Mouse (Mus musculus) thymus, adult 18-20 months (tissue): Measurements from ENCODE around the gene Bnc2.

Experiments
- DNase-seq, 2 experiments: peaks; one replicate each; pipeline ENCODE4 v3.0.0; 2022; ENCODE audit warnings: mixed read lengths in 2 of 2

Bnc2 gene

GRCm38 (mm10) chr4:84411431-84411830, 263.6 kb downstream of the Bnc2 start:
- DNase-seq, result no peak

DNA sequence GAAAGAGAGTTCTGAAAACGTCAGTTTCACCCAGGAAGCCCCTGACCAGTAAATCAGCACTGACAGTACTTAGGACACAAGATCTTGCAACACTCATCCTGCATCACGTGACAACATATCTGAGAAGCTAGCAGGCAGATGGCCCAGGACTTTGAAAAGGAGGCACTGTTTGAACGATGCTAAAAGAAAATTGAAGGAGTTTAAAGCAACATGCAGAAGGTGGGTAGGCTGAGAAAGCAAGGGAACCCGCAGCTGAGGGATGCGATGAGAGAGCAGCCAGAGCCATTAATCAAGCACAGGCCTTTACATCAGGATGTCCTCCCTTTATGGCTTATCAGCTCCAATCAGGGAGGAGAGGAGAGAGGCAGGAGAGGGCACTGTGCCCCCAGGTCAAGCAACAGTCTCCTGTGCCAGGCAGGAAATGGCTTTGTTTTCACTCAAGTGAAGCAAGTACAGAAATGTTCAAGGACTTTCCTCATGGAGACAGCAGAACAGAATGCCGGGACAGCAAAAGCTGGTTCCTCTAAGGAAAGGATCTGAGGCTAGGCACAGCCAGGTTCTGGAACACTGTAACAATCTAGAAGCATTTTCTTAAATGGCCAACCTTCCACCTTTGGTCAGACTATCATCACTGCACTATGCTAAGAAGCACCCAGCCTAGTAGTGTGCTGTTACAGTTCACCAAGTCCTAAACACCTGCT, 267.6 kb downstream of the Bnc2 start:
- DNase-seq, result no peak

DNA sequence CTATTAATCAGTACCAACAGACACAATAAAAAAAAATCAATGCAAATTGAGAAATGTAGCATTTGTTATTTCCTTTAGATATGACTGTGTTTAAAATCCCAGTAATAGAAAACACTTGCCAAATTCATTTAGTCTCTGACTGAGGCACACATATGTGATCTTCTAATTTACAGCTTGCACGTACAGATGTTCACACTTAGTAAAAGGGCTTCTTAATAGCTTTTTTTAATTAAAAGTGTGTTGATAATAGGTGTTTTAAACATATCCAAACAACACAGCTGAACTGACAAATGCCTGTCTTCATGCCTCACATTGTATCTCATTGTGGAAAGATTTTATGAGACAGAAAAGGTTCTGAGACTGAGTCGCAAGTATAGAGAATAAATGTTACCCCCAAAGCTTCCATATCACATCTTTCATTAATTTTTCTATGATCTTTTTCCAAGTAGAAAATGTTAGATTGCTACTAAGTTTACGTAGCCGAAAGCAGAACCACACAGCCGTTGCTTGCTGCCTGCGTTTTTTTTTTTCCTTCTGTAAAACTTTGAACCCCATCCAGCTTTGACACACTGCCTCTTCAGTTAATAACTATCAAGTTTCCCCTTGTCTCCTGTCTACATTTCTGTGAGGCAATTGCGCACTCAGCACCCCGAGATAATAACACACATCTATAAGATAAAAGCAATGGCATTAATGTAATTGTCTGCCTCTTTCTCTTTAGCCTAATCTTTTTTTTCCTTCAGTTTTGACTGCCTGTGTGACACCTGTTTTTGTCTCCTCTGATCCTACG, 271.5 kb downstream of the Bnc2 start:
- DNase-seq, result no peak

DNA sequence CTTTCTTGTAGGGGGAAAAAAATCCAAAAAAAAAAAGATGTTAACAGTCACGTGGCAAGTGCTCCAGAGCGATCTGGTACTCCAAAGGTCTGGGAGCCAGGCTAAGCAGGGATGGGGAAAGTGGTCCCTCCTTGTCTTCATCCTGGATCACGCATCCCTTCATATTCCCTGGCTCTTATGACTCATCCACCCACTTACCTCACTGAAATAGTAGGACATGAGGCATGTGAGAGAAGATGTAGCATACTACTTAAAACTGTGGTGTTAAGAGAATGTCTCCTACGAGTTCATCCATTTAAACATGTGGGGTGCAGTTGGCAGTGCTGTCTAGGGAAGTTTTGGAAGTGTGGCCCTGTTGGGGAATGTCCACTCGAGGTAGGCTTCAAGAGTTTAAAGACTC, 286.1 kb downstream of the Bnc2 start:
- no peak for DNase-seq

GRCm38 (mm10) chr4:84385156-84385555, 289.9 kb downstream of the Bnc2 start:
- no peak for DNase-seq

DNA sequence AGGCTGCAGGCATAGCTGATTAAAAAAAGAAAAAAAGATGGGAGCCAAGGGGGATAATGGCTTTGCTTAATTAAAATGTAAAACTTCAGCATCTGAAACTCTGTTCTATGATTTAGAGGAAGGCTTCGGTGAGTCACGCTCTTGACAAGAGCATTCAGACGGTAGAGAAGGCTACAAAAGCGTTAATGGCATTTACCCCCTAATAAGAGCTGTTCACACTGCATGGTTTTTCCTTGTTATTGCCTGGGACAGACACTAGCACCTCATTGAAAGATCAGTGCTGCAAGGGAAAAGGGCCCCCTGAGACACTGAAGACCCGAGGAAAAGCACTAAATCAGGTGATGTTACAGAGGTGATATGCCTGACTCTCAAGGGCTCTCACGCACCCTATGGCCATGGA, 295.8 kb downstream of the Bnc2 start:
- no peak for DNase-seq

GRCm38 (mm10) chr4:84377513-84377912, 297.6 kb downstream of the Bnc2 start:
- no peak for DNase-seq

- no peak for DNase-seq
Measured at GRCm38 (mm10) chr4:84362337-84362823, 312.7 kb downstream of the Bnc2 start.

DNA sequence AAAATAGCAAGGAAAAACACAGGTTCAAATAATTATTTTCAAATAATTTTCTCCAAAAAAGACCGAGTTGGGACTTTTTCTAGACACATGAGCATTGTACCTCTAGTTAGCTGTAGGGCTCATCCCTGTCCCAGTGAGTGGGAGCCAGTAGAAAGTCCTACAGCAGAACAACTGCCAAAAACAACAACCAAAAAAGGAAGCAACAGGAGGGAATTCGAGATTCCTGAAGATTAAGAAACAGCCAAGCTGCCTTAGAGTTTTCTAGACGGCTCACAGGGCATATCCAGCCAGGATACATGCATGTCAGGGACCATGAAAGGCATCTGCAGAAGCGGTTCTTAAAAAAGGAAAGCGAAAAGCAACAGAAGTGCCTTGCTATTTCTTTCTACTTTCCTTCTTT, 313.9 kb downstream of the Bnc2 start:
- no peak for DNase-seq

- DNase-seq, result no peak
Measured at GRCm38 (mm10) chr4:84359996-84360395, 315.1 kb downstream of the Bnc2 start.

DNA sequence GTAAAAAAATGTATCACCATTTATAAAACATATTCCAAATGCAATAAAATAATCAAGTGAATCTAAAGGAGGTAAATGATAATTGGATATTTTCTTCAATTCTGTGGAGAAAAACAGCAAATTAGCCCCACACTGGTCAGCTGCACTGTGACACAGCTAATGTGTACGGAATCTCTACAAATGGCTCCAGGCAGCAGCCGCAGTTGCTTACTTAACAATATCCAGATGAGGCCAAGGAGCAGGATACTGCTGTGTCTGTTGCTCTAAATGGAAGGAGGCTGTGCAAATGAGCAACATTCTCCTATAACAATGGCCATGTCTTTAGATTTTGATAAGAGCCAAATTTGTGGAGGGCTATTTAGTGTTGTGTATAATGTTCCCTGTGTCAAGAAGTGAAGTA, 316.9 kb downstream of the Bnc2 start:
- DNase-seq, result no peak

- no peak for DNase-seq
Measured at GRCm38 (mm10) chr4:84357382-84357781, 317.7 kb downstream of the Bnc2 start.

DNA sequence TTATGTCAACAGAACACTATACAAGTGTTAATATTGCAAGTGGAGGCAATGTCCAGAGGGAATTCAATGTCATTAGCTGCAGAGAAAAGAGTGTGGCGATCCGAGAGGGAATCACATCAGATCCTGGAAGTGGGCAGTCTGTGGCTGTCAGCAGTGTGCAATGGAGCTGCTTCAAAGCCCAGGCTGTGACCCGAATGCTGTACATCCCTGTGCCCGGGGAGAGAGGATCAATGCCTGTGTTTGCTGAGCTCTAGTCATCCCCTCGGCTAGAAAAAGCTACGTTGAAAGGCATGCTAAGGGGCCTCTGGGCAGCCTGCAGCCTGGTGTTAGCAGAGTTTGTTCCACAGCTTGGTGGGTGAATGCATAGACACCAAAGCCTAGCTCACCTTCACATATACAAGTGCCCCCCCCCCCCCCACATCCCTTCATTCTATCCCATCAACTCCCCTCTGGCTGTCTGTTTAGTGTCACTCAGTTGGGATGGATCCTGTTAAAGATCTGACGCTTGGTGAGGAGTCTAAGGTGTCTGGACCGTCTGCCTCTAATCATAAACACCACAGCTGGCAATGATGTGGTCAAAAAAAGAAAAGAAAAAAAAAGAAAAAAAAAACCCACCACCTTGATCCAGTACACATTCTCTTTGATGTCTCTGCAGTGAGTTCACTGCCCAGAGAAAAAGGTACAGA, 318.5 kb downstream of the Bnc2 start:
- no peak for DNase-seq

- no peak for DNase-seq
Measured at GRCm38 (mm10) chr4:84352656-84353055, 322.4 kb downstream of the Bnc2 start.

DNA sequence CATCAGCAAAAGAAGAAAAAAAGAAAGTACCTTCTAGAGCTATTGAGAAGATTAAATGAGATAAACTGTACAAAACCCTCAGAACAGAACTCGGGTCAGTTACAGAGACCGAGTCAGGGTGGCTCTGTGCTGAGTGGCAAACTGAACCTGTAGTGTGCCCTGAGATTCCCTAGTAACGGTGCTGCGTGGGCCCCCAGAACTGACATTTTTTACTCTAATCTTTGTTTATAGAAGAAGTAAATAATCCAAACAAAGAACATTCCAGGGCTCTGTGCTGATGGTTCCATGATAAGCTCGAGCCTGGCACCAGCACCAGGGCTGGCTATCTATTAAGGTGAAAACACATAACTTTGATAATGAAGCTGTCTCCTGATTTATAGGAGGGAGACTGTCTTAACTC, 325.5 kb downstream of the Bnc2 start:
- no peak for DNase-seq

DNA sequence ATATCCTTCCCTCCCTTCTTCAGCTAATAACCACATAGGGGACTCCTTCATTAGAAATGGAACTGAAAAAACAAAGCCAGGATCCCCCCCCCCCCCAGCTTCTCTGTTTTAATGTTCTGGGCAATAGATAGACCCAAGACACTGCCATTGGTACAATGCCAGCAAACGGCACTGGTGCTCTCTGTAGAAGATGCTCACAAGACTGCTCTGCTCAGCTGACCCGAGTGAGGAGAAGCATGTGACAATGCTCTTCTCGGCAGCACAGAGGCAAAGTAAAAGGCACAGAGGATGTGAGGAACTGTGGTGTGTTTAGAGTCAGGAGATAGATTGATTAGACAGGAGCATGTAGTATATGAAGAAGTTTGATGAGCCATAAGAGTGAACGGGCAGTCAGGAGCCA, 335.9 kb downstream of the Bnc2 start:
- no peak for DNase-seq

DNA sequence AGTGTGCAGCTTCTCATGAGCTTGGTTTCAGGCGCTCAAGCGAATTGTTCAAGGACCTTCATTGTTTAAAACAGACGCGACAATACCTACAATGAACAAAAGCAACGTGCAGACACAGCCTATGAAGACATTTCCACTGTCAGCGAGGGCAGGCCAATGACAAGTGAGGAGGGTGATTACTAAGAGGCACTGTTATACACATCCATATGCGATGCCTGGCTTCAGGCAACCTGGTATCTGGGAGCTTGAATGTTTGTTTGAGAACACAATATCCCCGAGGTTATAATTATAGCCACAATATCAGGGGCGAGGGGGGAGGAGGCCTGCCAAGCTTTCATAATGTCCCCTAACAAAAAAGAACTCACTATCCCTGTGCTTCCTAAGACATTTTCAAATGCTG, 343.1 kb downstream of the Bnc2 start:
- no peak for DNase-seq

GRCm38 (mm10) chr4:84331450-84331849, 343.6 kb downstream of the Bnc2 start:
- no peak for DNase-seq

DNA sequence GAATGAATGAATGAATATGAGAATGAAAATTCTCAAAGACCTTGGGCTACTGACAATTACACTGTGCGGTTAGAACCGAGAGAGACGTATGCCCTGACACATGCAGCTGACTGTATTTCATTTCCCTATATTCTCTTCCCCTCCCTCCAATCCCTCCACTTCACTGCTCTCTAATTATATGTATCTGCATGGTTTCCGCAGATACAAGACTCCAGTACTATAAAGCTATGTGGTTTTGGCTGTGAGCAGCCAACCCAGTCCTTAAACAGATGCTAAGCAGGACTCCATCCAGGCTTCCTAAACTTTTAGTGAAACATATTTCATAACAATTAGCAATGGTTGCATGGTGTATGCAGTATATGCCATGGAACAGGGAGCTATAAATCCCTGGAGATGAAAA, 344.6 kb downstream of the Bnc2 start:
- no peak for DNase-seq

GRCm38 (mm10) chr4:84329651-84330050, 345.4 kb downstream of the Bnc2 start:
- DNase-seq, result no peak

GRCm38 (mm10) chr4:84324371-84324770, 350.7 kb downstream of the Bnc2 start:
- no peak for DNase-seq

GRCm38 (mm10) chr4:84321598-84321997, 353.5 kb downstream of the Bnc2 start:
- DNase-seq, result no peak

GRCm38 (mm10) chr4:84317421-84317820, 357.7 kb downstream of the Bnc2 start:
- DNase-seq, result no peak

- DNase-seq, result no peak
Measured at GRCm38 (mm10) chr4:84311371-84311770, 363.7 kb downstream of the Bnc2 start.
